Mouse (Mus musculus) testis, adult 2 months (tissue): Measurements from ENCODE around the gene Gm44805. TPM values are rescaled to one million over a fixed set of nuclear protein-coding genes. Genes with fewer than 3 reads are reported as not detected.

ENCODE experiments used
- H3K27ac ChIP-seq: fragments of 200-500 bp; 2 replicates; pipeline ENCODE4 v1.5.1; 2012; ENCODE audit warnings: low read depth, low read length; ENCODE audit not compliant: control insufficient read depth, insufficient read depth
- H3K27me3 ChIP-seq: fragments of 200-500 bp; 2 replicates; pipeline ENCODE4 v1.6.1; 2012; ENCODE audit warnings: mild to moderate bottlenecking, low read length, moderate library complexity; ENCODE audit not compliant: control insufficient read depth, insufficient read depth
- H3K36me3 ChIP-seq: fragments of 200-500 bp; 2 replicates; pipeline ENCODE4 v1.6.1; 2012; ENCODE audit warnings: mild to moderate bottlenecking, low read length; ENCODE audit not compliant: control insufficient read depth, insufficient read depth
- H3K4me1 ChIP-seq: fragments of 200-500 bp; 2 replicates; pipeline ENCODE4 v1.6.1; 2012; ENCODE audit warnings: low read length; ENCODE audit not compliant: control insufficient read depth, insufficient read depth
- H3K4me3 ChIP-seq: fragments of 200-500 bp; 2 replicates; pipeline ENCODE4 v1.5.1; 2012; ENCODE audit warnings: low read depth, mild to moderate bottlenecking, low read length, moderate library complexity, mixed read lengths; ENCODE audit not compliant: control insufficient read depth
- CTCF ChIP-seq: fragments of 200-500 bp; IDR thresholded peaks from 2 replicates; pipeline ENCODE4 v1.5.1; 2012; ENCODE audit warnings: low read depth, mild to moderate bottlenecking, inconsistent platforms, low read length, moderate library complexity; ENCODE audit not compliant: control insufficient read depth, insufficient read depth, insufficient replicate concordance
- POLR2A ChIP-seq: fragments of 200-500 bp; IDR thresholded peaks from 2 replicates; pipeline ENCODE4 v1.6.1; 2012; ENCODE audit warnings: low read depth, mild to moderate bottlenecking, inconsistent platforms, low read length, moderate library complexity; ENCODE audit not compliant: control insufficient read depth
- polyA plus RNA-seq: library from polyadenylated mRNA; depleted of rRNA; stranded (reverse); fragments of >200 nt; gene quantifications from 2 replicates; pipeline ENCODE4 v1.2.3, GENCODE M21; 2012; rRNA removed

Gene Gm44805
- polyA plus RNA-seq: not detected in 2 replicates

DNA sequence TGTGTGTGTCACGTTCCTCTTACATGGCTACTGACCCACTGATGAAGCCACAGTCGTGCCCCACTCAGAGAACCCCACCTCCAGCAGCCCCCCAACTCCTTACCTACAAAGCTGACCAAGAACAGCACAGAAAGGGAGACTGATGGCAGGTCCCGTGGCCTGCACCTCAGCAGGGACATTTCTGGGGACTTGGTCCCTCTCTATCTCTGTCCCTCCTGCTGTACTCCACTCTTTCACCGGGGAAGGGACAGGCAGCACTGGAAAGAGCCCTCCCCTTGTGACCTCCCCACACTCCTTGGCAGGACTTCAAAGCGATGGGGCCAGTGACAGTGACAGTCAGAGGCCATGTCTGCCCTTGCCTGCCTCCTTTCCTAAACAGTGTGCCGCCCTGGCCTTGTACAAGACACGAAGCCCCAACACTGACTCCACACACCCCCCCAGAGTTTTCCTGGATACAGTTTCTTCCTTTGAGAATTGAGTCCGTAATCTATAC lies at the start of gene Gm44805, which contains the start of gene Apoc4:
Gene Gm44805, minus strand, starts transcription at position 222 of the 493 bp plus-strand sequence.
Gene Apoc4, minus strand, starts transcription at position 278 of the 493 bp plus-strand sequence.
- no peaks in the 10 kb centered on the region for H3K36me3 ChIP-seq
- no peak within 1 kb of the TSS for H3K27ac ChIP-seq
- H3K4me3 ChIP-seq: no peak within 1 kb of the TSS
- H3K4me1 ChIP-seq: no peaks in the 10 kb centered on the region
- TF ChIP-seq POLR2A: no peak
- no peak for TF ChIP-seq CTCF
- H3K27me3 ChIP-seq: no peaks in the 10 kb centered on the region

DNA sequence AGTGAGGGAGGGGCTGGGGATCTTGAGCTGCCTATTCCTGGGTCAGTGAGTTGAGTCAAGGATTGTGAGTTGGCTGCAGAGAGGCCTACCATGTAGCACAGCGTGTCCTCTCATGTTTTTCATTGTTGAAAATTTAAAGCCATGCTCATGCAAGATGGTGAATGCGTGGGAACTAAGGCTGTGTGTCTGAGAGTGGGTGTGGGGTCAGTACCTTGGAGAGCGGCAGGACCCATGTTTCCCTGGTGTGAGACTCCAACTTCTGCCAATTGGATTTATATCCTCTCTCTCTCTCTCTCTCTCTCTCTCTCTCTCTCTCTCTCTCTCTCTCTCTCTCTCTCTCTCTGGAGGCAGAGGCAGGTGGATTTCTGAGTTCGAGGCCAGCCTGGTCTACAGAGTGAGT lies 45.3 kb upstream of the Gm44805 start:
- no peak for TF ChIP-seq POLR2A
- no peak for TF ChIP-seq CTCF
- no peaks in the 10 kb centered on the region for H3K4me1 ChIP-seq
- H3K27me3 ChIP-seq: no peaks in the 10 kb centered on the region
- no peak overlapping the region for H3K27ac ChIP-seq
- no peaks in the 10 kb centered on the region for H3K36me3 ChIP-seq
- no peak overlapping the region for H3K4me3 ChIP-seq

DNA sequence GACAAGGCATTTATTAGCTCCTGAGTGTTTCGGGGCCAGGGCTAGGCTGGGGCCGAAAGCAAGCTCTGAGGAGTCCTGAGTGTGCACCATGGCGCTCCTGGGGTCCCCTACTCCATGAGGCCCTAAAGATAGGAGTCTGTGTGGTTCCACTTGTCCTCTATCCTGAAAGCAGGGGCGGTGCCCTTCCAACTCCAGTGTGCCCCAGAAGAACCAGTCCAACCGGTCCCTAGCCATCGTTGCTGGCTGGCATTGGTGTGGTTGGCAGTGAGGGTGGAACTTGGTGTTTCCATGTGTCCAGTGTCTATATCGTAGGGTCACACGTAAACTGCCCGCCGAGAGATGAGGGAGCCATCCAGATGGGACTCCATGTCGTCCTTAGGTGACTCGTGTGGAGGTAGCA lies 42.9 kb upstream of the Gm44805 start:
- TF ChIP-seq CTCF: no peak
- no peaks in the 10 kb centered on the region for H3K36me3 ChIP-seq
- H3K4me1 ChIP-seq: no peaks in the 10 kb centered on the region
- H3K27me3 ChIP-seq: no peaks in the 10 kb centered on the region
- H3K27ac ChIP-seq: no peak overlapping the region
- no peak overlapping the region for H3K4me3 ChIP-seq

DNA sequence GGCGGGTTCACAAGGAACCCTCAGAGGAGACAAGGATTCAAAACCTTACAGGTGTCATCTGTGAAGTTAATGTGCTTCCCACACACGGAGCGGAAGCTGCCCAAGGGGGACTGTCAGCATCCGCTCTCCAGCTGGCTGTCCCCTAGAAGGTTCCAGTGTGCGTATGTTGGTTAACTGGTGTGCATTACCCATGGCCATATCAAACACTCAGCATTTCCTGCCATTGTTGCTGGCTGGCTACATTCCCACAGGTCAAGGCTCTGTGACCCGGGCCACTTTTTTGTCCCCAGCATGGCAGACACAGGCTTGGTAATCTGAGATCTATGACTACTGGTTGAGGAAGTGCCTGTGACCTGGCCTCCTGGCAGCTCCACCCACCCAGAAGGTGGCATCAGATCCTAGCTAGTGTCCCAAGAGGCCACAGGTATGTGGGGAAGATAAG lies 41.6 kb upstream of the Gm44805 start:
- H3K36me3 ChIP-seq: no peaks in the 10 kb centered on the region
- no peak for TF ChIP-seq POLR2A
- no peak for TF ChIP-seq CTCF
- no peak overlapping the region for H3K4me3 ChIP-seq
- no peaks in the 10 kb centered on the region for H3K27me3 ChIP-seq
- H3K27ac ChIP-seq: no peak overlapping the region
- H3K4me1 ChIP-seq: no peaks in the 10 kb centered on the region

DNA sequence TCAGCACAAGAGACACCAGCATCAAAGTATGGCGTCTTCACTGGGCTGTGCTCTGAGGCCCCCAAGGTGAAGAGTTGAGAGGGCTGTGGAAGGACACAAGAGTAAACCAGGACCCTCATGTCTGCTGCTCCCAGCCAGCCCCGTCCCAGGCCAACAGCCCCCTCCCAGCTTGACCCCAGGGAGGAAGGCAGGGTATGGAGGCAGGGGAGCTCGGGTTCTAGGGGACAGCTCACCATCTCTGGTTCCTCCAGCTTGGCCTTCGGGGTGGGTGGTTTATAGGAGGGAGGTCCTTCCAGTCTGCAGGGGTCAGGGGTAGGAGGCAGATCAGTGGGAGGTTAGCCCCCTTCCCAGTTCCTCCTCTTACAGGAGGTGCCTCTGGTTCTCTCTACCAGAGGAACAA lies 38.0 kb upstream of the Gm44805 start:
- Histone ChIP-seq H3K4me1 (no peaks in the 10 kb centered on the region; the same call in 1 of the 2 replicates), H3K27ac (no peak overlapping the region), H3K36me3 (no peaks in the 10 kb centered on the region), H3K4me3 (no peak overlapping the region), H3K27me3 (no peaks in the 10 kb centered on the region)
- TF ChIP-seq POLR2A (no peak), CTCF (no peak)

GRCm38 (mm10) chr7:19718297-19718952 lies 37.2 kb upstream of the Gm44805 start:
- Histone ChIP-seq H3K4me1 (no peaks in the 10 kb centered on the region; the same call in none of the 2 replicates), H3K27ac (no peak overlapping the region), H3K36me3 (no peaks in the 10 kb centered on the region), H3K4me3 (no peak overlapping the region), H3K27me3 (no peaks in the 10 kb centered on the region)
- no peak for TF ChIP-seq CTCF
- no peak for TF ChIP-seq POLR2A

GRCm38 (mm10) chr7:19717346-19717745 lies 36.1 kb upstream of the Gm44805 start:
- Histone ChIP-seq H3K36me3 (no peaks in the 10 kb centered on the region; the same call in 1 of the 2 replicates), H3K4me3 (no peak overlapping the region)

More at GRCm38 (mm10) chr7:19717346-19717745, 36.1 kb upstream of the Gm44805 start:
- no peak for TF ChIP-seq CTCF
- TF ChIP-seq POLR2A: no peak
- H3K27ac ChIP-seq: no peak overlapping the region
- H3K27me3 ChIP-seq: no peaks in the 10 kb centered on the region
- H3K4me1 ChIP-seq: no peaks in the 10 kb centered on the region; the same call in none of the 2 replicates
